Mouse (Mus musculus) bone marrow macrophage, adult 2 months (primary cell): ENCODE data around the gene Ccdc24. TPM values are rescaled to one million over a fixed set of nuclear protein-coding genes. Genes with fewer than 3 reads are reported as not detected.
A peak's percentile ranks its signal among the peaks of the same experiment; 100 is the strongest.

Experiments
- H3K27ac ChIP-seq: 2 replicates; pipeline ENCODE4 v1.5.1; 2012; ENCODE audit warnings: low read depth, low read length; ENCODE audit not compliant: insufficient read depth
- H3K4me1 ChIP-seq: 2 replicates; pipeline ENCODE4 v1.6.1; 2012; ENCODE audit warnings: low read length; ENCODE audit not compliant: control insufficient read depth, insufficient read depth
- H3K4me3 ChIP-seq: 2 replicates; pipeline ENCODE4 v1.5.1; 2012; ENCODE audit warnings: mild to moderate bottlenecking, low read length, moderate library complexity; ENCODE audit not compliant: insufficient read depth
- CTCF ChIP-seq: IDR thresholded peaks from 2 replicates; pipeline ENCODE4 v1.5.1; 2012; ENCODE audit warnings: low read depth, mild to moderate bottlenecking, low read length, moderate library complexity
- POLR2A ChIP-seq: IDR thresholded peaks from 2 replicates; pipeline ENCODE4 v1.6.1; 2012; ENCODE audit warnings: mild to moderate bottlenecking, low read depth, low read length, borderline replicate concordance
- polyA plus RNA-seq: library from polyadenylated mRNA; stranded (reverse); fragments of >200 nt; gene quantifications from 2 replicates; pipeline ENCODE4 v1.2.4, GENCODE M21; 2012; ENCODE audit not compliant: missing spikeins, insufficient read depth, insufficient read length

Gene Ccdc24
- polyA plus RNA-seq, 1 experiment, result not detected

- peaks cover 3% of the 10 kb centered on the region; the same call in 1 of the 2 replicates for H3K4me1 ChIP-seq
- TF ChIP-seq POLR2A, result no peak
- no peak for TF ChIP-seq CTCF
- H3K4me3 ChIP-seq, result peak overlapping the region; percentile 81
- H3K27ac ChIP-seq, result no peak overlapping the region
Observed at GRCm38 (mm10) chr4:117834845-117835530, 37.4 kb downstream of the Ccdc24 start.

GRCm38 (mm10) chr4:117834457-117834844 is 37.9 kb downstream of the Ccdc24 start, which contains the start of gene Slc6a9:
Gene Slc6a9, plus strand, starts transcription at chr4:117834506.
- TF ChIP-seq POLR2A, result no peak
- TF ChIP-seq CTCF, result no peak
- H3K27ac ChIP-seq, result no peak within 1 kb of the TSS
- peaks cover 5% of the 10 kb centered on the region; the same call in 1 of the 2 replicates for H3K4me1 ChIP-seq
- peak within 1 kb of the TSS; percentile 81 for H3K4me3 ChIP-seq

GRCm38 (mm10) chr4:117831920-117832691 is 40.3 kb downstream of the Ccdc24 start:
- no peak overlapping the region for H3K27ac ChIP-seq
- peaks cover 5% of the 10 kb centered on the region; the same call in 1 of the 2 replicates for H3K4me1 ChIP-seq
- no peak overlapping the region for H3K4me3 ChIP-seq
- TF ChIP-seq POLR2A (no peak), CTCF (no peak)

DNA sequence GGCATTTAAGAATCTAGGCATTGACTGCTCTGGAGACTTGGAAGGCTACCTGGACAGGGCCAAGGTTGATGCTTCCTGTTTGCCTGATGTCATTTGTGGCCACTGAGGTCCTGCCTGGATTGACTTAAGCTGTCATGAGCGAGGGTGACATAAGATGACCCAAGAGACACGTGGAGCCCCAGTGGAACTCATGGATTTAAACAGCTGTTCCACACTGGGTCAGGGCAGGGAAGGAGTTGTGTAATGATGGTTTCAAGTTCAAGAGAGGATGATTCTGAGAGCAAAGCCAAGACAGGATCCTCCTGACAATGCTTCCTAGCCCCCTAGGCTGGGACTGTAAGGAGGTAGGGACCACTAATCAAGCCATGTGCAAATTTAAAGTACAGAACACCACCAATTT is 40.9 kb downstream of the Ccdc24 start:
- Histone ChIP-seq H3K4me3 (no peak overlapping the region), H3K27ac (no peak overlapping the region), H3K4me1 (peaks cover 5% of the 10 kb centered on the region; the same call in 1 of the 2 replicates)
- TF ChIP-seq POLR2A, result no peak
- no peak for TF ChIP-seq CTCF

DNA sequence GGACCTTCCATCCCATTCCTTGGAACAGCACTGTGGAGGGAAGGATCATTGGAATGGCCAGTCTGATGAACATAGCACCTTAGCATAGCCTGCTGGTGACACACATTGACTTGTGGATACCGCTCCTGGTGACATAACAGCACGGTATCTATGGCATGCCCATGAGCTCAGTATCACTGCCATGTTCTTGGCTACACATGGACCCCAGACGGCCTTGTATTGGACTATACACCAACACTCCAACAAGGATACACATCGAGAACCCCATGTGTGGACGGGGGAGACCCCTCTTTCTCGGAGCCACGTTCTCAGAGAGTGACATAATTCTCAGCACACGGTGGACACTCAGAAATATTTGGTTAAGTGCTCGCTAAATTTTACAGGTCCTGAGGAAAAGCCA is 41.6 kb downstream of the Ccdc24 start:
- TF ChIP-seq CTCF, result no peak
- no peak for TF ChIP-seq POLR2A
- H3K4me1 ChIP-seq, result peaks cover 5% of the 10 kb centered on the region; the same call in 1 of the 2 replicates
- no peak overlapping the region for H3K27ac ChIP-seq
- no peak overlapping the region for H3K4me3 ChIP-seq

DNA sequence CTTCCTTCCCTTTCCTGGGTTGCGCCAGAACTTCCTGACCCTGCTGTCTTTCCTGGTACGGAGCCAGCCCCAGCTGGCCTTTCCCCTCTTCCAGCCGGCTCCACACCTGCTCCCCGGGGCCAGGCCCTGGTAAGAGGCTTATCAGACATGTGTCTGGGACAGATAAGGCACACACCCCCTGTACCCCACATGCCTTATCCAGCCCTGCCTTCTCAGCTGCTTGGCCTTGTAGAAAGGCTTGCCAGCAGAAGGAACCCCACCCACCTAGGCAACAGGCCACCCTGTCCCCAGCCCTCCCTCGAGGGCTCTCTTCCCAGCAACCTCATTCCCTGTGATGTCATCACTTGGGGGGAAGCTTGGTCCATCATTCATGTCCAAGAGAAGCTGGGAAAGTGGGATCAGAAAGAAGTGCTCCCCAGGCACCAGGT is 42.2 kb downstream of the Ccdc24 start:
- H3K4me1 ChIP-seq, result peaks cover 5% of the 10 kb centered on the region; the same call in 1 of the 2 replicates
- TF ChIP-seq POLR2A, result no peak
- TF ChIP-seq CTCF, result no peak
- H3K4me3 ChIP-seq, result no peak overlapping the region
- H3K27ac ChIP-seq, result no peak overlapping the region

DNA sequence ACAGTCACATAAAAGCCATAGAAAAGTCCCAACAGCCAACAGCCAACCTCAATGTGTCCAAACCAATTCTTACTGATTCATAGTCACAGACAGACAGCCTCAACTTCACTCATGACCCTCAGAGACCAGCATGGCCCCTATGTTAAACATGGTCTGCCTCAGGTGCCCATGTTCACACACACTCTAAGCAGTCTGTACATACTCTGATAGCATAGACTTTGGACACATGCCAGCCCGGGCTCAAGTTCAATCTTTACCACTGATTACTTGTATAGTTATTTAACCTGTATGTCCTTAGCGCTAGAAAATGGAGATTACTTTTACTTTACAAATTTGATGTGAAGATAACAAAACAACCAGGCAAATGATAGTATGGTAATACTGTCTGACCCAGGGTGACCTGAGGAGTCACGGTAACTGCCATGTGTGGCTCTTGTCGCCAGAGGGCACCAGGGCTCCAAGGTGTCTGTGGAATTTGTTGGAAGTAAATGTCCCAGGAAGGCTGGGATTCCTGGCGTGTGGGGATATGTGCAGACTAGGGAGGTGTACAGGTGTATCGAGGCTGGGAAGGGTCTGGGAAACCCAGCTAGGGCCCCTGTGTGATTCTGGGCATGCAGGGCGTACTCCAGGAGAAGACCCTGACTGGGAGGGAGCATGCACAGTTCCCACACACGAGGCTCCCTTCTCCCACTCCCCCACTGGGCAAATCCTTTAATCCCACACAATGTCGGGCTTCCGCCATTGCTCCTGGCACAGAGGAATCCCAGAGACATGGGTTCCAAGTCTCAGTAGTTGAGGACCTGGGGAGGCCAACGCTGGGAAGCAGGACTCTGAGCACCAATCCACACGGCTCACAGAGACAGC is 42.9 kb downstream of the Ccdc24 start:
- Histone ChIP-seq H3K27ac (no peak overlapping the region), H3K4me1 (peaks cover 5% of the 10 kb centered on the region; the same call in 1 of the 2 replicates), H3K4me3 (no peak overlapping the region)
- TF ChIP-seq POLR2A (no peak), CTCF (peak; percentile 90)

- peaks cover 5% of the 10 kb centered on the region; the same call in 1 of the 2 replicates for H3K4me1 ChIP-seq
- H3K27ac ChIP-seq, result no peak overlapping the region
- TF ChIP-seq CTCF, result no peak
- no peak for TF ChIP-seq POLR2A
- no peak overlapping the region for H3K4me3 ChIP-seq
Observed at GRCm38 (mm10) chr4:117828572-117829145, 43.7 kb downstream of the Ccdc24 start.

DNA sequence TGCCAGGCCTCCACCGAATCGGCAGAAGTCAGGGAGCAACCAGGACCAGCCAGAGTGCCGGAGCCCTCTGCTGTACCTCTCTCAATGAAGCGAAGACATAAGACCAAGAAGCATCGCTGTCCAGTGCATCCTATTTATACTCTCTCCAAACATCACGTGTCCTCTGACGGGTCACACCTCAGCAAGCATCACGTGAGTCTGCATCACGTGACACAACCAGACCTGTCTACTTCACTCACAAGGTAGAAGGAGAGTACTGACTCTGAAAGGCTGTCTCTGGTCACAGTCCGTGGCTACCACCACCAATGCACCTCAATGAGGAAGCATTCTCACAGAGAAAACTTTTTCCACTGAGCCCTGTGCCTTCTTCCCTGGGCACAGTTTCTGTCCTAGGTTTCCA is 54.3 kb downstream of the Ccdc24 start:
- no peak overlapping the region for H3K27ac ChIP-seq
- no peak for TF ChIP-seq POLR2A
- no peak for TF ChIP-seq CTCF
- no peak overlapping the region for H3K4me3 ChIP-seq
- H3K4me1 ChIP-seq, result no peaks in the 10 kb centered on the region
